Mouse (Mus musculus) cortical plate, adult 2 months (tissue): ENCODE measurements around the gene Hormad2.

Experiments used
- CTCF ChIP-seq: fragments of 200-500 bp; IDR thresholded peaks from 2 replicates; pipeline ENCODE4 v1.5.1; 2011; ENCODE audit warnings: mild to moderate bottlenecking, control low read depth, low read length; ENCODE audit not compliant: insufficient read depth; ENCODE audit errors: extremely low read depth
- POLR2A ChIP-seq: fragments of 200-500 bp; IDR thresholded peaks from 2 replicates; pipeline ENCODE4 v1.6.1; 2011; ENCODE audit warnings: mild to moderate bottlenecking, low read length, control low read depth; ENCODE audit not compliant: insufficient read depth; ENCODE audit errors: extremely low read depth

GRCm38 (mm10) chr11:4309613-4310012 is 131.3 kb downstream of the Hormad2 start:
- TF ChIP-seq CTCF (no peak), POLR2A (no peak)
